Mouse (Mus musculus) cerebellum, postnatal 4 days (tissue): ENCODE measurements at regions not wholly inside any gene's neighbourhood (a gene's known extent, or its start where the extent isn't known, plus 50 kb on each side); places are given as distances from the start of the nearest gene placed in this dataset.
A peak's percentile ranks its signal among the peaks of the same experiment; 100 is the strongest.

ENCODE experiments used
- DNase-seq, 2 experiments: peaks; one replicate each; pipeline ENCODE4 v3.0.0; 2022; ENCODE audit warnings: low spot score in 2 of 2, mixed read lengths in 1 of 2

DNA sequence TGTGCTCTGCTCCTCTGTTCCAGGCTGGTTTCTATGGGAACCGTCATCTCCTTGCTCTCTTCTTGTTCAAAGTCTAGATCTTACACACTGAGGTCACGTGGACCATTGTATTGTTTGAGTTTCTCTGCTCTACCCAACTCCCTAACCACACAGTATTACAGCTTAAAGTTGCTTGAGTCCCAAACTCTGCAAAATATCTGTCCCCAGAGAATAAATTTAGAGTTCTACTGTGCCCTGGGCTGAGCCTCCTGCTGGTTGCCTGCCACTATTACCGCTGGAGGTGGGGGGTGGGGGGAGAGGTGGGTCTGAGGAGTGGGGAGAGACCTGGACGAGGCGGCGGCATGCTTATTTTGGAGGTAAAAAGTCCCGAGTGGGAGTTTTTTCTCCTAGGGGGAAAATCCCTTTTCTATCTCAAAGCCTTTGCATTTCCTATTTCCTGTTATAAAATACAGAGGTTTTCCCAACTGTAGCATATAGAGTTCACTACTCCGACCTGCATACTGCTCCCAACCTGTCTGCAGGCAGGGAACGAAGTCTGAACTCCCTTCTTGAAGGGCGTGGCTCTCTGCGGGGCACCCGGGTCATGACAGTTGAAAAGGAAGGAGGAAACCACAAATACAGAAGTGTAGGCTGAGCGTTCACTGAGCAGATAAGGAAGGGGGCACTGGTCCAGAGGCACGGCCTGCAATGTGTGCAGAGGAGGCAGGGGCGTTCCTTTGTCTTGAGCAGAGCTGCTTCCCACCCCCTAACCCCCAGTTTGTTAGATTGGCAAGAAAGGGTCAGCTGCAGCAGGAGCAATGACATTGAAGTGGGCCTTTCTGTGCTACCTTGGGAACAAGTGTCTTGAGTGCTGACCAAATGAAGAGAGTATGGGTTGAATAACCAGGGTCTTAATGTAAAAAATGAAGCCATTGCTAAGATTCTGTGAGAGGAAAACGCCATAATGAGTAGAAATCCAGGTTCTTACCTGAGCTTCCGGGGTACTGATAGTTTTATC lies 188.7 kb downstream of the Akap7 start:
- no peak for DNase-seq

DNA sequence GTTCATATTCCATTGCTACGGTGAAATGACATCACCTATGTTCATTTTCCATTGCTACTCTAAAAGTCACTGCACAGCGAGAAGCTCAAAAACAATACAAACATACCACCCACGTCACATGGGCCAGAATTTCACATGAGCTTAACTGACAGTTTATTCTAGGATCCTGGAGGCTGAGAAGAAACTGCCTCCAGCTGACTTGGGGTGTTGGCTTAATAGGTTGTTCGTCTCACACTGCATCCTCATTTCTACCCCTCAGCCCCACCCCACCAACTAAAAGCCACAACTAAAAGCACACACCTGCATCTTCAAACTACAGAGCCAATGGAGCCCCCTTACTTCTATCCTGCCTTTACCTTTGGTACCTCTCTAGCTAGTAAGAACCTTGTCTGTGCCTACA lies 187.0 kb upstream of the Arg1 start:
- no peak for DNase-seq

- peak in 1 of 2 experiments; percentile 11 for DNase-seq
Observed at GRCm38 (mm10) chr10:25112449-25113171, 185.3 kb upstream of the Arg1 start.

DNA sequence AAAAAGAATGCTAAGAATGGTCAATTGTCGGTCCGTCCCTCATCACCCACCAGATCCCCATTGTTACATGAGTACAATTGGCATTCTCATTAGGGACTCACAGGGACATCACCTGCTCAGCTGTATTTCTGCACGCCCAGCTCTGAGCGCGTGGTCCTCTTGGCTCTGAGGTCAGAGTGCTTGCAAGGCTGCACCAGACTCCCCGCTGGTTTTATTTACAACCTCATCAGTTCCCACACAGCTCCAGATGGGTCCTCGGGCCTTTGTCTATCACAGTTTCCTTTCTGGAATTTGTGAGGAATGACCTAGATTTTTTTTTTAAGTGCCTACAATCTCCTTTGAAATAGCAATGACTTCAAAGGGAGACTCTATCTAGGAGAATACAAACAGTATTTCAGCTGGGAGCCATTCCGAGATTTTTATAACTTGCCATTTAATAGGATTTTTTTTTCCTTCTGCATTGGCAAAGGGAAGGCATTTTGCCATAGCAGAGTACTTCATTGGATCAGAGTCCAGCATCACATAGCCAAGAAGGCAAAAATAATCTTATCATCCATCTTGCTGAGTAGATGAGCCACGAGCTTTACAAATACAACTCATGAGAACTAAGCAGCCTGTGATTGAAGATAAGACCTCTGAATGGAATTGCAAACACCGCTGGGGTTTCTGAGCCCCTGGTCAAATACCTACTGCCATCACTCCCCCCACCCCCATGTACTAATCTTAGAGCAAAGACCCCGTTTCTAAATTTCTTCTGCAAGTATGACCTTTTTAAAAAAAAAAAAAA lies 184.5 kb upstream of the Arg1 start:
- peak in 1 of 2 experiments; percentile 25 for DNase-seq

DNA sequence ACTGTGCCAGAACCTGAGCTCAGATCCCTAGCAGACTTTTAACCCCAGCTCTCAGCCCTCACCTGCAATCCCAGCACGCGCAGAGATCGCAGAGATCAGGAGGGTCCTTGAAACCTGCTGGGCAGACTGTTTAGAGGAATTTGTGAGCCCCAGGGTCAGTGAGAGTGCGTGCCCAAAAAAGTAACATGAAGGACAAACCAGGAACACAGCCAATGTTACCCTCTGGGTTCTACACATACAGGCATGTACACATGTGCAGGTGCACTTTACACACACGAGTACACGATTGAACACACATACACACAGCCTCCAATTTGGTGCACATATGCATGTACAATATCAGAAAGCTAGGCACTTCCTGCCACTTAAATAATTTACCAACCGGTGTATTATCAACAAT lies 183.9 kb upstream of the Arg1 start:
- no peak for DNase-seq

- DNase-seq, result no peak
Observed at GRCm38 (mm10) chr10:25098070-25098469, 170.8 kb upstream of the Arg1 start.

- DNase-seq, result no peak
Observed at GRCm38 (mm10) chr10:25089705-25090386, 162.6 kb upstream of the Arg1 start.

GRCm38 (mm10) chr10:25086745-25087144 lies 159.5 kb upstream of the Arg1 start:
- no peak for DNase-seq

DNA sequence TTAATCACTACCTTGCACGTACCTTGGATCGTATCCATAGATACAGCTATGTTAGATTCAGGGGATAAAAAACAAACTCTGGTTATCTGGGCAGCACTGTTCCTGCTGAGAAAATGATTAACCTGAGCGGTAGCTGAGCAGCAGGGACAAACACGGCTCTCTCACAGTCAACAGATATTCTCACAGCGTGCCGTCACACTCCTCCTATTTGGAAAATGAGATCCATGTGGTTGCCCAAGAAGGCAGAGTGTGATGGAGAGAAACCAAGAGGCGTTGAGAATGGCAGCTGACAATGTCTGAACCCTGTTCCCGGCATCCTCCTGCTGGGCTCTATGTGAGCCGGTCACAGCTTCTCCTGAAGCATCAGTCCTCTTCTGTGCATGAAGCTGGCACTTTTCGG lies 155.6 kb upstream of the Arg1 start:
- DNase-seq, result no peak

DNA sequence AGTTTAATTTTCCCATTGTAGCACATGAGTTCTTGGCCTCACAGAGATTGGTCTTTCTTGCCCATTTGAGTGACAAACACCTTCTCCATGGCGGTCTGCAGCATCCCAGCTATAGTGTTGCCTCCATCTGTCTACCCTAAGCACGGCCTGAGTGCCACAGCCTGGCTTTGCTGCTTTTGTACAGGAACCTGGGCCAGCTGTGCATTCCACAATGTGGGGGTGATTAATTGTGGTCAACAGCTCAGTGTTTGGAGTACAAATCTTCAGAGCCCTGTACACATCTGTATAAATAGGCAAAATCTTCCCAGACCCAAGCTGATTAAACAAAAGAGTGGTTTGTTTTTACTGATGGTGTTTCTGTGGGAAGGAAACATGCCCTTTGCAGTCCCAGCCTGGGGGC lies 145.3 kb upstream of the Arg1 start:
- DNase-seq, result no peak

DNA sequence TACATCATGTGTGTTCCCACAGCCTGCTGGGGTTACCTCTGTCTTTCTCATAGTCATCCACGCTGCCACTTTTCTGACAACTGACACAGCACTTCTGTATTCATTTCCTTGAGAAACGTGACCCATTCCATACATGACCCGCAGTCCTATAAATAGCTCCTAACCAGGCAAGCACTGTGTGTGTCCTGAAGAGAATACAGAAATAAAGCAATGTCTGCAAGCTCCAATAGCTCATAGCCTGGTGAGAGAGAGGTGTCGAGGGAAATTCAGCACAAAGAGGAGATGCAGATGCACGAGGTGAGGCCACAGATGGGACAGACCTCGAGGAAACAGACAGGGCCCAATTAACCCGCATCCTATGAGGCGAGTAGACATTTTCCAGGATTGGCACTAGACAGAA lies 141.0 kb upstream of the Arg1 start:
- no peak for DNase-seq

GRCm38 (mm10) chr10:25064701-25065362 lies 137.5 kb upstream of the Arg1 start:
- DNase-seq, result no peak

GRCm38 (mm10) chr10:25061402-25062055 lies 134.2 kb upstream of the Arg1 start:
- no peak for DNase-seq

GRCm38 (mm10) chr10:25058694-25059093 lies 131.4 kb upstream of the Arg1 start:
- DNase-seq, result no peak

GRCm38 (mm10) chr10:25051998-25052397 lies 124.7 kb upstream of the Arg1 start:
- DNase-seq, result no peak

- no peak for DNase-seq
Observed at GRCm38 (mm10) chr10:25051368-25051874, 124.1 kb upstream of the Arg1 start.

- DNase-seq, result no peak
Observed at GRCm38 (mm10) chr10:25041221-25041620, 113.9 kb upstream of the Arg1 start.

DNA sequence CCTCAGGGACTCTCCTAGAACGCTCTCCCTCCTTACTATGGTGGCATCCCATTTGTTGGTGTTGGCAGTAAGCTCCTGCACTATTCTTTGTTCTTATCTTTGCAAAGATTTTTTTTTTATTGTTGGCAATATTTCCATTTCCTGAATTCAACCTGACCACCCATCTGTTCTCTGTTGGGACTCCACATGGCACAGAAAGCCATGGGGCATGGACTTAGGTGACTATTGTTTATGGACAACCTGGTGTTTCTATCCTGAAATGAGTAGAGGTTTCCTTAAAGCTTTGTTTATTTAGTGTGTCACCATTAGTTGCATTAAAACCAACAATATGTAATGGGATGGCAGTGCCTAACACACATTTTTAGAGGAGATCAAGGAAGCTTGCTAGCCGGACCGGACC lies 112.6 kb upstream of the Arg1 start:
- DNase-seq, result no peak

GRCm38 (mm10) chr10:25036928-25037327 lies 109.6 kb upstream of the Arg1 start:
- no peak for DNase-seq

DNA sequence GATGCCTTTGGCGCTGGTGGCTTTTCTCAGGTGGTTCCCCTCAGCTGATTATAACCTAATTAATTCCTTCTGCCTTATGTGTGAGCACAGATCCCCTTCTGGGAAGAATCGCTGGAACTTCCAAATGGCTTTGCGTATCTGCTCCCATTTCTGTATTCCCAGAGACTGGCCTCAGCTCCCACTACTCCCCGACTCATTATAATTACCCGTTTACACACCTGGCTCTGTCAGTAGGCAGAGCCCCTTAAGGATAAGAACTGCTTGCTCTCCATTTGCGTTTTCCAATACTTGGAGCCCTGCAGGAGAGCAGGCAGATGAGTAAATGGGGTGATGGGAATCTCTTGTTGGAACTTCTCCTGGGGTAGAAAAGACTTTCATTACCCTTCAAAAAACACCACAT lies 108.1 kb upstream of the Arg1 start:
- no peak for DNase-seq
